Mouse (Mus musculus) olfactory bulb, adult 2 months (tissue): ENCODE measurements around the gene Vamp5.

Source experiments
- CTCF ChIP-seq: fragments of 200-500 bp; IDR thresholded peaks from 2 replicates; pipeline ENCODE4 v1.5.1; 2012; ENCODE audit warnings: low read depth, mild to moderate bottlenecking, low read length, moderate library complexity; ENCODE audit not compliant: insufficient read depth
- POLR2A ChIP-seq: fragments of 200-500 bp; IDR thresholded peaks from 2 replicates; pipeline ENCODE4 v1.6.1; 2012; ENCODE audit warnings: mild to moderate bottlenecking, low read depth, low read length, moderate library complexity; ENCODE audit not compliant: insufficient read depth

DNA sequence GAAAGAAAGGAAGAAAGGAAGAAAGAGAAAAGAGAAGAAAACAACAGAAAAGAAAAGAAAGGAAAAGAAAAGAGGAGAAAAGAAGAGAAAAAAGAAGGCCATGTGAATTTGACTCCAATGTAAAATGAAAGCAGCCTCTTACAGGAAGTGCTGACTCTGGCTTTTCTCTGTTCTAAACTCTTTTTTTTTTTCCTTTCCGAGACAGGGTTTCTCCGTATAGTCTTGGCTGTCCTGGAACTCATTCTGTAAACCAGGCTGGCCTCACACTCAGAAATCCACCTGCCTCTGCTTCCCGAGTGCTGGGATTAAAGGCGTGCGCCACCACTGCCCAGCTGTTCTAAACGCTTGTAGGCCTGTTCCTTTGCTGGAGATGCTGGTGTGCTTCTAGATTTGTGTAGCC lies 2.2 kb upstream of the Vamp5 start:
- TF ChIP-seq CTCF (no peak), POLR2A (no peak)
